Mouse (Mus musculus) lung, adult 2 months (tissue): ENCODE measurements around the gene Map2k1. TPM values are rescaled to one million over a fixed set of nuclear protein-coding genes. Genes with fewer than 3 reads are reported as not detected.

Source experiments
- DNase-seq: peaks from one replicate; pipeline ENCODE4 v3.0.0; 2022
- H3K4me1 ChIP-seq: fragments of 200-500 bp; 2 replicates; pipeline ENCODE4 v1.6.1; 2011; ENCODE audit warnings: low read length; ENCODE audit not compliant: control insufficient read depth, insufficient read depth
- H3K4me3 ChIP-seq: fragments of 200-500 bp; replicated peaks from 2 replicates; pipeline ENCODE3; 2011; ENCODE audit warnings: low read depth, mild to moderate bottlenecking, control low read depth, low read length; ENCODE audit errors: extremely low read depth
- CTCF ChIP-seq: fragments of 200-500 bp; IDR thresholded peaks from 2 replicates; pipeline ENCODE4 v1.5.1; 2011; ENCODE audit warnings: mild to moderate bottlenecking, low read length, control low read depth; ENCODE audit not compliant: insufficient read depth
- POLR2A ChIP-seq: fragments of 200-500 bp; IDR thresholded peaks from 2 replicates; pipeline ENCODE4 v1.6.1; 2011; ENCODE audit warnings: low read depth, mild to moderate bottlenecking, control low read depth, low read length, borderline replicate concordance; ENCODE audit errors: extremely low read depth
- WGBS: fragments of 180-500 bp; shearing (Covaris S2); methylation state at CpG from one replicate; pipeline ENCODE4 v1.1.7; 2018; 5-methylcytosine and 5-hydroxymethylcytosine counted together
- polyA plus RNA-seq: library from polyadenylated mRNA; depleted of rRNA; stranded (reverse); fragments of >200 nt; gene quantifications from 2 replicates; pipeline ENCODE4 v1.2.3, GENCODE M21; 2012

Map2k1 gene
- polyA plus RNA-seq, 1 experiment, result 50.8 TPM

GRCm38 (mm10) chr9:64231171-64231570 is 22.3 kb downstream of the Map2k1 start:
- no peak for DNase-seq
- Histone ChIP-seq H3K4me3 (no peak overlapping the region), H3K4me1 (peaks cover 15% of the 10 kb centered on the region; the same call in 1 of the 2 replicates)
- TF ChIP-seq POLR2A (no peak), CTCF (no peak)
- 33% methylated on average over 5 of the region's 5 CpGs for WGBS

- Histone ChIP-seq H3K4me3 (no peak overlapping the region), H3K4me1 (peaks cover 14% of the 10 kb centered on the region; the same call in 1 of the 2 replicates)
- no peak for DNase-seq
- TF ChIP-seq CTCF, result no peak
- no peak for TF ChIP-seq POLR2A
Observed at GRCm38 (mm10) chr9:64228972-64229371, 24.5 kb downstream of the Map2k1 start.

DNA sequence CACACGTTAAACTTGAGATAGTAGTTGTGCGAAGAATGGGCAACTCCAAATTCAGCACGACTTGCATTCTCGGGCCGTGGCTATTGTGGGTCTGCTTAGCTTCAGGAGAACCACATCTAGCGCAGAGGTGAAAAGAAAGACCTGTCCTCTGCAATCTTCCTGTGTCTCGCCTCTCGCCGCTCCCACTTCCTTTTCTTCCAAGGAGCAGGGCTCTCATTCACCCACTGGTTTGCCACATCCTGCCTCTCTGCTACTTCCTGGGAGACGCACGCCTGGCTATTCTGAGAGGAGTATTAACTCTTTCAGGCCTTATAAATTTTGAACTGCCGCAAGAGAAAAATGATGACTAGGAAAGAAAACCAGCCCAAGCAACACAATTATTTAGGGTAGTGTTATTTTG is 25.7 kb downstream of the Map2k1 start:
- Histone ChIP-seq H3K4me3 (no peak overlapping the region), H3K4me1 (peaks cover 11% of the 10 kb centered on the region; the same call in 1 of the 2 replicates)
- 41% methylated on average over 12 of the region's 12 CpGs for WGBS
- DNase-seq, result no peak
- TF ChIP-seq POLR2A (no peak), CTCF (no peak)

DNA sequence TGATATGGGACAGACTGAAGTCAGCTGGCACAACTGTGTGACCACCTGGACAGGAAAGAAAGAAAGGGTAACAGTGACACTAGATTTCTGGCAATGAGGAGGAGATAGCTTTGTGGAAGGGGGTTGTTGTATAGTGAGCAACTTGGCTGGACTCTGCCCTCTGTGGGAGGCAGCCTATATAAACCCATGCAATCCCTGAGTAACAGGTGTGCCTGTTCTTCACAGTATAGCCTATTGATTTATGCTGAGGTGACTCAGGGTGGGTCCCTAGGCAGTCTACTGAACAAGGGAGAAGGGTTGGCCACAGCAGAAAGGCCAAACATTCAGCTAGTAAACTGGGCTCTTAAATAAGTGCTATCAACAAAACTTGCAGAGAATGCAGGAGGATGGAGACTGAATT is 27.6 kb downstream of the Map2k1 start:
- TF ChIP-seq CTCF, result no peak
- no peak for TF ChIP-seq POLR2A
- DNase-seq, result no peak
- Histone ChIP-seq H3K4me1 (peaks cover 6% of the 10 kb centered on the region), H3K4me3 (no peak overlapping the region)

DNA sequence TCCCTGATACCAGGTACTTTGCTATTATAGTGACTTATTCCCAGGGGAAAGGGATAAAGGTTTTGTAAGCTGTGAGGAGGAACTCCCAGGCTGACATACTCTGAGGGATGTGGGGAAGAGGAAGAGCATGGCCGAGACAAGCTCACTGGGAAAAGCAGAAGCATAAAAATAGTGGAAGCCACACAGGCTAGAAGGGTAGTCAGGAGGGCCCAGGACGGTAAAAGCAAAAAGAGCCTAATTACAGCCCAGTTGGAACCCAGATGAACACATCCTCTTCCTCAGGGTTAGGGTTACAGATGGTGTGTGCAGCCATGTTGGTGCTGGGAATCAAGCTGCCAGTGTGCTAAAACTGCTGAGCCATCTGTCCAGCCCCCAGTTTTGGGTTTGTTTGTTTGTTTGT is 31.3 kb downstream of the Map2k1 start:
- DNase-seq, result no peak
- TF ChIP-seq POLR2A, result no peak
- no peak for TF ChIP-seq CTCF
- Histone ChIP-seq H3K4me3 (no peak overlapping the region), H3K4me1 (peaks cover 8% of the 10 kb centered on the region)
- WGBS, result 64% methylated on average over 2 of the region's 2 CpGs

GRCm38 (mm10) chr9:64221480-64221879 is 32.0 kb downstream of the Map2k1 start:
- no peak overlapping the region for H3K4me3 ChIP-seq
- peaks cover 8% of the 10 kb centered on the region for H3K4me1 ChIP-seq
- TF ChIP-seq POLR2A, result no peak
- no peak for TF ChIP-seq CTCF
- no peak for DNase-seq
- 63% methylated on average over 4 of the region's 4 CpGs for WGBS

DNA sequence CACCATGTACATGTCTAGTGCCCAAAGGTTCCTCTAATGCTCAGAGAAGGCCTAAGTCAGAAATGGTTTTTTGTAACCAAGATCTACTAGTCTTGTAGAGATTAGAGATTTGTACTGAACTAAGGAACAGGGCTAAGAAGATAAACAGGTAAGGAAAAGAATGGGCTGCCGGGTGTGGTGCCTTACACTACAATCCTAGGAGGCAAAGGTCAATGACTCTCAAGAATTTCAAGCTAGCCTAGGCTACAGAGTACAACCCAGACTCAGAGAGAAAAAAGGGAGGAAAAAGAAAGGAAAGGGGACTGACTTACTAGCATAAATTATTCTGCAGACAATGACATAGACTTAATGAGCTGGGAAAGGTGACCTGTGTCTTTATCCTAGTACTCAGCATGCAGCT is 32.8 kb downstream of the Map2k1 start:
- TF ChIP-seq CTCF (no peak), POLR2A (no peak)
- 66% methylated on average over 1 of the region's 1 CpGs for WGBS
- Histone ChIP-seq H3K4me1 (peaks cover 10% of the 10 kb centered on the region), H3K4me3 (no peak overlapping the region)
- no peak for DNase-seq

GRCm38 (mm10) chr9:64219772-64220420 is 33.5 kb downstream of the Map2k1 start:
- DNase-seq, result no peak
- TF ChIP-seq CTCF (no peak), POLR2A (no peak)
- WGBS, result 89% methylated on average over 10 of the region's 10 CpGs

DNA sequence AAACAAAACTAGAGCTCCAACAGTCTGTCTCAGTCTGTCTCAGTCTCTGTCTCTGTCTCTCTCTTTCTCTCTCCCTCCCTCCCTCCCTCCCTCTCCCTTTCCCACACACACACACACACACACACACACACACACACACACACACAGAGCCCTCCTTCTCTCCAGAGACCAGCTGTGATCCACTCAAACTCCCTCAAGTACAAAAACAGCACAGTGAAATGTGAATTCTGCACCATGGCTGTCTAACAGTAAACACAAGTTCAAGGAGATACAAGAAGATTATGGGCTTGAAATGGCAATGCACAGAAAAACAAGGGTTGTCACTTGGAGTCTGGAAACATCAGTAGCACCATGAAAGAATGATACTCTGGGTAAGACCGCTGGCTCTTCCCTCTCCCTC is 34.1 kb downstream of the Map2k1 start:
- 78% methylated on average over 1 of the region's 1 CpGs for WGBS
- DNase-seq, result no peak
- H3K4me3 ChIP-seq, result no peak overlapping the region

More at GRCm38 (mm10) chr9:64219772-64220420, 33.5 kb downstream of the Map2k1 start:
- Histone ChIP-seq H3K4me3 (no peak overlapping the region), H3K4me1 (peaks cover 10% of the 10 kb centered on the region)

GRCm38 (mm10) chr9:64217887-64218286 is 35.5 kb downstream of the Map2k1 start:
- TF ChIP-seq POLR2A, result no peak
- Histone ChIP-seq H3K4me3 (no peak overlapping the region), H3K4me1 (peaks cover 10% of the 10 kb centered on the region)
- DNase-seq, result no peak

More for the DNA sequence above, 34.1 kb downstream of the Map2k1 start:
- H3K4me1 ChIP-seq, result peaks cover 10% of the 10 kb centered on the region
- no peak for TF ChIP-seq CTCF
